Mouse (Mus musculus) retina, postnatal 7 days (tissue): ENCODE data around the gene Ophn1.
A peak's percentile ranks its signal among the peaks of the same experiment; 100 is the strongest.

Experiments used
- DNase-seq: peaks from one replicate; pipeline ENCODE4 v3.0.0-alpha.2; 2012; ENCODE audit warnings: low read depth, low spot score

Ophn1 gene

GRCm38 (mm10) chrX:98835989-98836388 lies 54.8 kb downstream of the Ophn1 start:
- no peak for DNase-seq

GRCm38 (mm10) chrX:98803813-98804212 lies 87.0 kb downstream of the Ophn1 start:
- no peak for DNase-seq

GRCm38 (mm10) chrX:98774247-98774950 lies 116.4 kb downstream of the Ophn1 start:
- DNase-seq: no peak

- no peak for DNase-seq
These were observed 135.7 kb downstream of the Ophn1 start for GRCm38 (mm10) chrX:98755089-98755488.

- no peak for DNase-seq
These were observed 139.5 kb downstream of the Ophn1 start for GRCm38 (mm10) chrX:98751279-98751817.

GRCm38 (mm10) chrX:98736758-98737157 lies 154.1 kb downstream of the Ophn1 start:
- no peak for DNase-seq

- no peak for DNase-seq
These were observed 167.8 kb downstream of the Ophn1 start for GRCm38 (mm10) chrX:98722991-98723390.

- no peak for DNase-seq
These were observed 183.1 kb downstream of the Ophn1 start for GRCm38 (mm10) chrX:98707766-98708165.

GRCm38 (mm10) chrX:98701635-98702034 lies 189.2 kb downstream of the Ophn1 start:
- peak; percentile 19 for DNase-seq

- DNase-seq: no peak
These were observed 208.2 kb downstream of the Ophn1 start for GRCm38 (mm10) chrX:98682603-98683002.

GRCm38 (mm10) chrX:98681281-98681680 lies 209.5 kb downstream of the Ophn1 start:
- no peak for DNase-seq

GRCm38 (mm10) chrX:98670988-98671387 lies 219.8 kb downstream of the Ophn1 start:
- no peak for DNase-seq

- DNase-seq: no peak
These were observed 239.4 kb downstream of the Ophn1 start for GRCm38 (mm10) chrX:98651431-98651830.

- DNase-seq: no peak
These were observed 262.0 kb downstream of the Ophn1 start for GRCm38 (mm10) chrX:98628666-98629404.

- peak; percentile 20 for DNase-seq
These were observed 272.0 kb downstream of the Ophn1 start for GRCm38 (mm10) chrX:98618865-98619264.

GRCm38 (mm10) chrX:98617426-98617825 lies 273.4 kb downstream of the Ophn1 start:
- no peak for DNase-seq

- DNase-seq: no peak
These were observed 316.6 kb downstream of the Ophn1 start for GRCm38 (mm10) chrX:98574201-98574600.

- DNase-seq: no peak
These were observed 344.4 kb downstream of the Ophn1 start for GRCm38 (mm10) chrX:98546458-98546857.

- DNase-seq: no peak
These were observed 375.5 kb downstream of the Ophn1 start for GRCm38 (mm10) chrX:98515329-98515728.

- no peak for DNase-seq
These were observed 376.4 kb downstream of the Ophn1 start for GRCm38 (mm10) chrX:98514359-98514904.
